Mouse (Mus musculus): ENCODE measurements around the gene 4933415A04Rik.

4933415A04Rik gene

GRCm38 (mm10) chr11:43575061-43575375 lies 11.8 kb upstream of the 4933415A04Rik start:
- no peak for DNase-seq (ENCODE audit: low spot score)

- no peak for DNase-seq (ENCODE audit: low spot score)
Measured at GRCm38 (mm10) chr11:43575376-43576151, 11.3 kb upstream of the 4933415A04Rik start.

- DNase-seq (ENCODE audit: low spot score): no peak
Measured at GRCm38 (mm10) chr11:43577713-43578478, 8.9 kb upstream of the 4933415A04Rik start.

GRCm38 (mm10) chr11:43585211-43586005 lies 1.4 kb upstream of the 4933415A04Rik start:
- DNase-seq (ENCODE audit: low spot score): no peak

GRCm38 (mm10) chr11:43589530-43590072 lies 2.8 kb downstream of the 4933415A04Rik start:
- DNase-seq (ENCODE audit: low spot score): no peak

- no peak for DNase-seq (ENCODE audit: low spot score)
Measured at GRCm38 (mm10) chr11:43601440-43601839, 14.6 kb downstream of the 4933415A04Rik start, which contains the start of gene Fabp6. Gene Fabp6 (minus strand): TSS chr11:43601540.

- no peak for DNase-seq (ENCODE audit: low spot score)
Measured at GRCm38 (mm10) chr11:43604207-43604606, 17.4 kb downstream of the 4933415A04Rik start.

- DNase-seq (ENCODE audit: low spot score): no peak
Measured at GRCm38 (mm10) chr11:43604891-43605290, 18.1 kb downstream of the 4933415A04Rik start.

- no peak for DNase-seq (ENCODE audit: low spot score)
Measured at GRCm38 (mm10) chr11:43605859-43606258, 19.0 kb downstream of the 4933415A04Rik start.

GRCm38 (mm10) chr11:43608440-43608839 lies 21.6 kb downstream of the 4933415A04Rik start:
- no peak for DNase-seq (ENCODE audit: low spot score)

GRCm38 (mm10) chr11:43610006-43610661 lies 23.3 kb downstream of the 4933415A04Rik start:
- no peak for DNase-seq (ENCODE audit: low spot score)

- DNase-seq (ENCODE audit: low spot score): no peak
Measured at GRCm38 (mm10) chr11:43610662-43611033, 23.8 kb downstream of the 4933415A04Rik start.

- peak; percentile 62 for DNase-seq (ENCODE audit: low spot score)
Measured at GRCm38 (mm10) chr11:43612834-43613488, 26.1 kb downstream of the 4933415A04Rik start.

GRCm38 (mm10) chr11:43617924-43618323 lies 31.1 kb downstream of the 4933415A04Rik start:
- no peak for DNase-seq (ENCODE audit: low spot score)

- DNase-seq (ENCODE audit: low spot score): no peak
Measured at GRCm38 (mm10) chr11:43618403-43618802, 31.6 kb downstream of the 4933415A04Rik start.

GRCm38 (mm10) chr11:43621769-43622168 lies 34.9 kb downstream of the 4933415A04Rik start:
- DNase-seq (ENCODE audit: low spot score): no peak

GRCm38 (mm10) chr11:43624341-43624740 lies 37.5 kb downstream of the 4933415A04Rik start:
- no peak for DNase-seq (ENCODE audit: low spot score)

GRCm38 (mm10) chr11:43626300-43626926 lies 39.6 kb downstream of the 4933415A04Rik start:
- no peak for DNase-seq (ENCODE audit: low spot score)

- no peak for DNase-seq (ENCODE audit: low spot score)
Measured at GRCm38 (mm10) chr11:43626927-43627645, 40.2 kb downstream of the 4933415A04Rik start.

- no peak for DNase-seq (ENCODE audit: low spot score)
Measured at GRCm38 (mm10) chr11:43631645-43632044, 44.8 kb downstream of the 4933415A04Rik start.

All from c-Kit-positive CD71-positive TER-119-positive erythroid progenitor cells, embryonic 14.5 days (primary cell).